Mouse (Mus musculus) CH12.LX (cell line): ENCODE measurements around the gene Ttc7.

Experiments used
- BHLHE40 ChIP-seq: IDR thresholded peaks from 2 replicates; pipeline ENCODE4 v1.6.1; 2011; ENCODE audit warnings: mild to moderate bottlenecking, low read depth, low read length, improper control_type of control experiment
- CHD1 ChIP-seq: IDR thresholded peaks from 2 replicates; pipeline ENCODE4 v1.6.1; 2012; ENCODE audit warnings: low read depth, low read length, improper control_type of control experiment, inconsistent platforms
- CTCF ChIP-seq, 2 experiments: IDR thresholded peaks in 1 of 2; conservative IDR thresholded peaks in 1 of 2; 2 replicates each; pipeline ENCODE4 v1.5.1; 2011 to 2012; ENCODE audit warnings: low read depth in 2 of 2, low read length in 2 of 2, improper control_type of control experiment in 1 of 2, inconsistent platforms in 1 of 2, mild to moderate bottlenecking in 1 of 2, moderate library complexity in 1 of 2
- HCFC1 ChIP-seq: IDR thresholded peaks from 2 replicates; pipeline ENCODE4 v1.6.1; 2012; ENCODE audit warnings: low read depth, mild to moderate bottlenecking, inconsistent platforms, low read length, improper control_type of control experiment
- POLR2A ChIP-seq: IDR thresholded peaks from 2 replicates; pipeline ENCODE4 v1.6.1; 2011; ENCODE audit warnings: low read depth, mild to moderate bottlenecking, improper control_type of control experiment, low read length
- TBP ChIP-seq: conservative IDR thresholded peaks from 2 replicates; pipeline ENCODE4 v1.6.1; 2011; ENCODE audit warnings: low read depth, low read length, improper control_type of control experiment
- ZMIZ1 ChIP-seq: IDR thresholded peaks from 2 replicates; pipeline ENCODE4 v1.6.1; 2012; ENCODE audit warnings: low read depth, mild to moderate bottlenecking, inconsistent platforms, low read length, improper control_type of control experiment

DNA sequence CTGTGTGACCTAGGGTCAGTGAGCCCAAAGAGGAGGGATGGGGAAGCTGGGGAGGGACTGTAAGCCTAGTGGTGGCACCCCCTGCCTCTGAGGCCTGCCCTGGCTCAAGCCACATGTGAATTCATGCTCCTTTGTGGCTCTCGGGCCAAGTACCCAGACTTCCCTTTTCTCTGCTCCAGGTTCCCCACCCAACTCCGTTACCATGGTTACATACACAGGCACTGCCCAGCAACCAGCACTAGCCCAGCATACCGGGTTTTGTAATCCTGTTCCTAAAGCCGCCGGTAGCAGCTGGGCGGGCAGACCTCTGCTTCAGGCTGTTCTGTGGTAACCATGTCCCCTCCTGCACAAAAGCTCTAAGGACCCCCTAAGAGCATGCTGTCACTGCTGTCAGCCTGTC, 44.3 kb downstream of the Ttc7 start:
- no peak for TF ChIP-seq TBP
- no peak for TF ChIP-seq BHLHE40
- no peak for TF ChIP-seq POLR2A
- no peak for TF ChIP-seq CHD1
- no peak for TF ChIP-seq ZMIZ1
- no peak for TF ChIP-seq HCFC1
- no peak for TF ChIP-seq CTCF (conservative IDR thresholded peaks at IDR 0.05 in 1 of 2, IDR thresholded peaks at IDR 0.05 in 1 of 2; ENCODE audit: low read depth in 2 of 2, low read length in 2 of 2)
